Mouse (Mus musculus) brain, embryonic 14.5 days (tissue): Measurements from ENCODE around the gene Tdrd3.

Experiments used
- CTCF ChIP-seq: fragments of 200-500 bp; IDR thresholded peaks from 2 replicates; pipeline ENCODE4 v1.5.1; 2012; ENCODE audit warnings: inconsistent platforms, mild to moderate bottlenecking, moderate library complexity, borderline replicate concordance; ENCODE audit not compliant: insufficient read depth, insufficient read length; ENCODE audit errors: extremely low read depth
- POLR2A ChIP-seq: fragments of 200-500 bp; IDR thresholded peaks from 2 replicates; pipeline ENCODE4 v1.6.1; 2012; ENCODE audit warnings: mild to moderate bottlenecking, inconsistent platforms, borderline replicate concordance; ENCODE audit not compliant: poor library complexity, insufficient read depth, insufficient read length, severe bottlenecking; ENCODE audit errors: extremely low read depth

DNA sequence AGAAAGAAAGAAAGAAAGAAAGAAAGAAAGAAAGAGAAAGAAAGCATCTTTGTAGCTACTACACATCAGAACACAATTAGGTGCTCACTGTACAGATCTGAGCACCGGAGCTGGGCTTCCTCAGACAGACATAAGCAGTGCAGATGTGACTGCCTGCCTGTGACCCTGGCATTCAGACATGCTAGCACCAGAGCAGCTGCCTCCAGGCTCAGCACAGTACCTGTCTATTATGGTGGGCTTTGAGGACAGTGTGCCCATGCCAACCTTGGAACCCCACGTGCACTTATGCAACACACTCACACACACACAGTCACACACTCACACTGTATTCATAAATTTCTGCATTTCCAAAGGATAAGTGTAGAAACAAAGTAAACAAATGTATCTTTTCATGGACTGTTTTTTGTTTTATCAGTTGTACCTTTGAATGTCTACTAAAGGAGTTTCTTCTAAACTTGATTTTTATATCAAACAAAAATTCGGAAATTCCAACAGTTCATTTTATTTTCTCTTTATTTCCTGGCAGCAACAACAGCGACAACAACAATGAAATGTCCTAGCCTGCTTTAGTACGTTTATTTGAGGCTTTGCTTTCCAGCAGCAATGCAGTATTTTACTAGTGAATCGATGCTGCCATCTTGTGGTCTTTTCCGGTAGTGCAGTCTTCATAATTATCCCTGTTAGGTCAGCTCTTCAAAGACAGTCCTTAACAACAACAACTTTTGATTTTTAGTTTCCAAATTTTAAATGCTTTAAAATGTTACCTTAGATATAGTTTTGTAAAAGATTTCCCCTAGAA lies 35.4 kb downstream of the Tdrd3 start:
- TF ChIP-seq CTCF (peak; percentile 71; the same call in 1 of the 2 replicates), POLR2A (no peak)
